Mouse (Mus musculus): ENCODE measurements at regions not wholly inside any gene's neighbourhood (a gene's known extent, or its start where the extent isn't known, plus 50 kb on each side); places are given as distances from the start of the nearest gene placed in this dataset.
A peak's percentile ranks its signal among the peaks of the same experiment; 100 is the strongest.

DNA sequence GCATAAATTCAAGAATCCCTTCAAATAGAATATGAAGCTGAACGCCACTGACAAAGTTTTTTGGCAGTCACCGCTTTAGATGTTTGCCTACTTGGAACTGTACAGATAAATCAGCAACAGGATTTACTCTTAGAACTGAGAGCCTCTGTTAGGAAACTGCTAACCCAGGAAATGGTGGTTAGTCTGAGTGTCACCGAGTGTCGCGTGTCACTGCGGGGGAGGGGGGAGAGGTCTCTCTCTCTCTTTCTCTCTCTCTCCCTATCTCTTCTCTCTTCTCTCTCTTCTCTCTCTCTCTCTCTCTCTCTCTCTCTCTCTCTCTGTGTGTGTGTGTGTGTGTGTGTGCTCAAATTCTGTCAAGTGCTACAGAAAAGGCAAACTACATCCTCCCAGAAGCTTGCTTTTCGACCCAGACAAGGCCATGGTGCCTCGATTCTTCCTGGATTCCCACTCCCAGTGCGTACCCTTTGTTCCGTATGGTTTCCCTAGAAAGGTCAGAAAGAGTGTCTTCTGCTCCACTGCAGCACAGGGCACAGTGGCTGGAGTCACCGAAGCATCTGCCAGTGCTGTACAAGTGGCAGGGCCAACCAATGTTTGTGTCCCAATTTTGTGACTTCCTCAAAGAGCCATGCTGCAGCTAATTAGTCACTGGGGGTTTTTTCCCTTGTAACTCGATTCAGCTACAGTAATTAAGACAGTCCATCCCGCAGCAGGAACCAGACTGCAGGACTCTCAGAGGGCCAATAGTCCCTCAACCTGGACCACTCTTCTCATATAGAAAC, 87.0 kb downstream of the Cog6 start:
- DNase-seq (ENCODE audit: low spot score in 2 of 2) = no peak

DNA sequence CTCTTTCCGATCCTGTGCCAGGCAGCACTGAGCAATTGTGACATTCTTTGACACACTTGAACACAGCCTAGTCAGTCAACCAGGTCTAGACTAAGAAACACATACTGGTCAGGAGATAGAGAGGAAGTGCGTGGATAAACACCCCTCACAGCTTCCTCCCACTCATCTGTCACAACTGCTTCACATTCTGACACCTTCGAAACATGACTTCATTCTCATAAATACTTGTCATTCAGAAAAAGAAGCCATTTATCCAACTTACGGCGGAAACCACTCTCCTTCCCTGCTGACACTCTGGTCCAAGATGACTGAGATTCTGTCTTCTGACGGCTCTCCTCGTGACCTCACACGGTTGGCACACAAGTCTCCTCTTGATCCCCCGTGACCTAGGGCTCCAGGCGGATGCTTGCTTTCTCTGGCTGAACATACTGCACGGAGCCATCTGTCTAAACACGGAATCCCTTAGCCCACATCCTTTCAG, 89.6 kb downstream of the Cog6 start:
- DNase-seq (ENCODE audit: low spot score in 2 of 2) = no peak

DNA sequence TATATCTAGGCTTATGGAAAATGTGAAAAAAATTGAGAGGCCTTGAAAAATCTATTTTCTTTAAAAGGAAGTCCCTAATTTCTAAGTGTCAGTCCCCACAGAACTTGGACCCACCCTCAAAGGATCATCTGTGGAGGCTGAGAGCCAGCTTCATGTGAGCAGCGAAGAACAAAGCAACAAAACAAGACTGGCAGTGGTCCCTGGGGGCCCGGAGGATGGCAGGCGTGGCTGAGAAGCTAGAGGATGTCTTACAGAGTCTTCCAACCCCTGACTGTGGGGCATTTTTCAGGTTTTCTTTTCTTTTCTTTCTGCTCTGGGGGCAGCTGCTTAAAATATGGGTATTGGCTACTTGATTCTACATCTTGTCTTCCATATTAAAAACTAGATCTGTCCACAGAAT, 90.5 kb downstream of the Cog6 start:
- DNase-seq (ENCODE audit: low spot score in 2 of 2) = no peak

DNA sequence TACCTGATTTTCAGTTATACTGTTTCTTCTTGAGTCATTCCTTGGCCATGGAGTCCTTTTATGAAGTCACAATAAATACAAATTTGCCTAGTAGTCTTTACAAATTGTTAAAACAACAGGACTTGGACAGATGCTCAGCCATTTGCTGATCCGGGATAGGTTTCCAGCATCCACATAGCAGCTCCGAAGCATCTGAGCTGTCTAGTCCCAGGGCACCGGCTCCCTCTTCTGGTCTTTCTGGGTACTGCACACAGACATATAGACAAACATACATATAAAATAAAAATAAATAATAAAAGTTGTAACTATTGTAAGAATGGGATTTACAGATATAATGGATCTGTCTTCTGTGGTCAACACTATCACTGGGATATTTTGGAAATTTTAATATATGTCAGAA, 91.8 kb downstream of the Cog6 start:
- DNase-seq (ENCODE audit: low spot score in 2 of 2) = peak; percentile 27 to 42

DNA sequence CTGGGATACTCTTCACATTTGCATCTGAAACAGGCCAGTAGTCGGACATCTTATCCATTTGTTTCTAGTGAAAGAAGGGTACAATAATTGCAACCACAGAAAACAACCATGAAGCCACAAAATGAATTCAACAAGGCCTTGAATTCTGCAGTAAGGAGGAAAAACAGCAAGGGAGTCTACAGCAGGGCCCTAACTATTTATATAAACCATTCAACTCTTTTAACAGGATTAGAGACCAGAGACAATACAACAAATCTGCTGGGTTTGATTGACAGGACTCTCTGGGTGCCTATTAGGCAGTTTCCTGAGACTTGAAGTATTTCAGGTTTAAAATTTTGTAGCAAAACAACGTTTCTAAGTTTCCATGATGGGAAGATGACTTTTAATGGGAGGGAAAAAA, 92.4 kb downstream of the Cog6 start:
- no peak for DNase-seq (ENCODE audit: low spot score in 2 of 2)

DNA sequence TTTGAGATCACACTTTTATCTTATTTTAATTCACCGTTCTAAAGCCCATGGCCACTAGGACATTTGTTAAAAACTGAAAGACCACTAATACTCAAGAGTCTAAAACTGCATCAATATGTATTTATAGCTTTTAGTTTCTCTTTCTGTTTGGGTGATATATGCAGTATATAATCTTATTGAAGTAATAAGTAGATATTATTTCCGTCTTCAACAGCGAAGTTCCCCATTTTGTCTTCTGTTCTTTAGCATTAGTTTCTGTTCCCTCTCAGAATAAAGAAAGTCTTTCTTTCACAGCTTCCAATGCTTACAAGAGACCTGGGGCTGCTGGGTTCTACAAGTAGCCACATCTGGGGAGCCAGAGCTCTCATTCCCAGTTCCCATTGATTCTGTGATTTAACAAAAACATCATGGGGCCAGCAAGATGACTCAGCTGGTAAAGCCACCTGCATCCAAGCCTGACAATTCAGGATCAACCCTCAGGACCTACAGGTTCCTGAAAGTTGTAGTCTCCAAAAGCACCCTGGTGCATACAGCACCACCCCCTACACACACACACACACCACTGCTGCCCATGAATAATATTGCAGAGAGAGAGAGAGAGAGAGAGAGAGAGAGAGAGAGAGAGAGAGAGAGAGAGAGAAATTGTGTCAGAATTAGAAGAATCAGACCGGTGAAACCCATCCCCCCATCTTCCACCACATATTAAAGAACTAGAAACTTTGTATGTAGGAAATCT, 93.0 kb downstream of the Cog6 start:
- DNase-seq (ENCODE audit: low spot score in 2 of 2) = no peak

DNA sequence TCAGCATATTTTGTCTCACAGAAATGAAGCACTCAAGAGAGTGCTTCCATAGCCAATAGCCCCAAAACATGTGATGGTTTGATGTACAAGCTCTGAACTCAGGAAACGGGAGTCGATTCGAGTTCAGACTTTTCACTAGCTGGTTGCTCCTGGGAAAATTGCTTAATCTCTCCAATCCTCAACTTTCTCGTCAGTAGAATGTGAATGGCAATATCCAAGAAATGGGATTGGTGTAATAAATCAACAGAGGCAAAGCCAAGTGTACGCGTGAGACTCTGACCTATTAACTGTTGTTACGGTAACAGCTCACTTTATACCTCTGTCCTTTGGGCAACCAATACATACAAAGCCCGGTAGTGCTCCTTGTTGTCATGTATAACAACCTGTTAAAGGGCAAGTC, 94.6 kb downstream of the Cog6 start:
- no peak for DNase-seq (ENCODE audit: low spot score in 2 of 2)

DNA sequence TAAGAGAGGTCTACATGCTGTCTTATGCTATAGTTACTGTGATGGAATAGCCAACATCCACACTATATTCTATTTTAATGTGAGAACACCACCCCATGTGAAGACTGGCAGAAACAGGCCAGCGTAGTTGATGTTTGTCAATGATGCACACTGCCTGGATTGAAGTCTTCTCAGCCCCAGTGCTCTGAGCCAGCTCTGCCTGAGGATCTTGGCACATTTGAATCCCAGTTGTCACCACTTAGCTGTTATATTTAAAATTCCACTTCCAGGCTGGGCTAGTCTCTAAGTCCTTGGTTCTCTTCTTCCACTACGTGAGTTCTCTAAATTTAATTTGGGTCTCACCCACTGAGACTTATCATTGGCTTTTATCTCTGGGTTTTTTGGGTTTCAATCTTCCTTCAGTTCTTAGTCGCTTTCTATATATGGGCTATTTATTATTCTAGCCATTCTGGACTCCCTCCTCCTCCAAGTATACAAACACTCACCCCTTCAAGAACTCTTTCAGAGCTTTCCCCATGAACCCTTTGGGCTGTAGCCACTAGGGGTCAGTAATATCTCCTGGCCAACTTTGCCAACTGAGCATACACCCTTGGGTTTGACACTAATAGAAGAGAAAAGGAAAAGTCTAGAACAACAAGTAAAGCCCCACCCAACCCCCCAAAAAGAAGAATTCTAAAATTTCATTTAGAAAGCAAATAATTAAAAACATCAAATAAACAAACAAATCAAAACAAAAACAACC, 110.0 kb downstream of the Cog6 start:
- no peak for DNase-seq (ENCODE audit: low spot score in 2 of 2)

DNA sequence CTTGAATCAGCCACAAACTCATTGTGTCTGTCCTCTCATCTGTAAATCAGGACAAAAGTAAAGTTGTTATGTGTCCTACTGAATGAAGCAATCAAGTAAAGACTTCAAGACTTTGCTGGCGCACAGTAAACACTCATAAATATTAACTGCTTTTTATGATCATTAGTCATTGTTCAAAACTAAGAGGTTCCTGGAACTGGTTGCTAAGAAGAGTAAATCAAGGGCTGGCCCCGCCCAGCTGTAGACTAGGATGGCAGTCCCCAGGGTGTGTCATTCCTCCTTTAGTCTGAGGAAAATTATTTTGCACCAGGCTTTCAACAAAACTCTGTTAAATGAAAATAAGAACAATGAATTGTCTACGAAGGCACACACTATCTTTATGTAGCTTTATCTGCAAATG, 113.0 kb downstream of the Cog6 start:
- no peak for DNase-seq (ENCODE audit: low spot score in 2 of 2)

DNA sequence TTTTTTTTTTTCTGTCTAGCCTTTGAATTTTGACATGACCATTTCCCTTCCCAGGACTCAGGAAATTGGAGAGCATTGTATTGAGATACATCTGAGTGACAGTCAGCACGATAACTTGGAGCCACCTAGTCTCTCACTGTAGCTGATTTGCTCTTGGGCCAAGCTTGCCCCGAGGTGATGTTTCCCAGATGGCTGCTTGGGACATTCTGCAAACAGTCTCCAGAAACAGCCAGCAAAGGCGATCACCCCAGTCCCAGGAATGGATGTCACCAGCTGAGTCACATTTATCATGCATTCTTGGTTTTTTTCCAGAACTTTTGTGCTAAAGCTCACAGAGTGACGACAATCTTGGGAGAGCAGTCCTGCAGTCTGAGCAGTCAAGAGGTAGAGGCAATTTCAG, 119.4 kb downstream of the Cog6 start:
- no peak for DNase-seq (ENCODE audit: low spot score in 2 of 2)

DNA sequence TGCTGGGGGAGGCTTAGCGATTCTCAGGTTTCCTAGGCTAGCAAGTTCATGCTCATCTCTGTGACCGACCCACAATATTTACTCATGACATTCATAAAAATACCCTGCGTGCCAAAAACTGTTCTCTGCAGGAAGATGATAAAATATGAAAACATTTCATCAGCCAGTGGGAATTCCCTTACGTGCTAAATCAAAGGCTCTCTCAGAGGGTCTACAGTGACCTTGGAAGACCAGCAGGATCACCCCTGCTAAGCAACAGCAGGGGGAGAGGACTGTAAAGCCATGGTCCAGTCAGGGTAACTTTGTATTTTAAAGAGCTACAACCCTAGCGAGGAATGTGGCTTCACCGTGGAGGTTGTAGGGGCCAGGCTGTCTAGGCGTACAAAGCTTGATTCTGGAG, 120.6 kb downstream of the Cog6 start:
- no peak for DNase-seq (ENCODE audit: low spot score in 2 of 2)

DNA sequence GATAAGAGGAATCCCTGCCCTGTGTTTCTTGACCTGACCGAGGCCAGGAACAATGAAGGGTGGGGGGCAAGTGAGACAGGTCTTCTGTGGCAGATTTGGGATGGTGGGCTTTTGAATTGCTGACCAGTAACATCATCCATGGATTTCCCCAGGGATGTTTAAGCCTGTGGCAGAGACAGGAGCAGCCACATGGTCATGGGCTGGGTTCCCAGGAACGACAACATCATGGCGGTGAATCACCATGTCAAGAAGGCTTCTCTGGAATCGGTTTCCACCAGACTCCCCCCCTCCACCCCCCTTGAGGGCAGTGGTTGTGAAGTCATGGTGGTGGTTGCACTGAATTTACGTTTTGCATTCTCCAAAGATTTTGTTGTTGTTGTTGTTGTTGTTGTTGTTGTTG, 121.3 kb downstream of the Cog6 start:
- DNase-seq (ENCODE audit: low spot score in 2 of 2) = no peak

DNA sequence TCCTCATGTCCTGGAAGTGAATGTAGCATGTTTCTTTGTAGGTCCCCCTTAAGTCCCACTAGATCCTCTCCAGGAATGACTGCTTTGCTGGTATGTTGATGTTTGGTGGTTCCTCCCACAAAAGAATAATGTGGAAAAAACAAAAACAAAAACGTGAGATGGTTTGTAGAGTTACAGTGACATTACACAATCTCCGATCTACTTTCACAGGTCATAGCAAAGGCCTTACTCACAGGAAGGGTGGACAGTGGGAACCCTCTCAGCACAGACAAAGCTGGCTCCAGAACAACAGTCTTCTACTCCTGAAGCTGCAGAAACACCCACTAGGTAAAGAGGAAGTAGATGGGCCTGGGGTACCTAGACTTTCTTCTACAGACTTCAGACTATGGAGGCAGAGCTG, 122.2 kb downstream of the Cog6 start:
- DNase-seq (ENCODE audit: low spot score in 2 of 2) = no peak

DNA sequence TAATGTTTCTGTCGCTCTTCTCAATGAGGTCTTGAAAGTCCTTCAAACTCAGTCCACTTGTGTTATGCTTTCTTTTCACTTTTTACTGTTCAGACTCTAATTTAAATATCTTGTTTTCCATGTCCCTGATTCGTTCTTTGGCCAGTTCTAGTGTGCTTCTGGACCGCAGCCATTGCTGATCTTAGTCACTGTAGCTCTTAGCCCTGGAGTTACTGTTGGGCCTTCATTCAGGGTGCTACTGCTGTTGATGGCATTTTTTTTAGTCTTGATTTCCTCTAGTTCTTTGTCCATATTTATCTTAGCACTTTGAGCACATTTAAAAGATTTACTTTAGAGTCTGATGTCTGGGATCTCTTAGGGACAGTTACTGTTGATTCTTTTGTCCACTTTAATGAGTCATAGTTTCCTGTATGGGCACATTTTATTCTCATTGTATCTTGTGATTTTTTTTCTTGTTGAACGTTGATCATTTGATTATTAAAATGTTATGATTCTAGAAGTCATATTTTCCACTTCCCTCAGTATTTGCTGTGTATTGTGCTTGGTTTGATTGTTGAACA, 127.8 kb downstream of the Cog6 start:
- no peak for DNase-seq (ENCODE audit: low spot score in 2 of 2)

DNA sequence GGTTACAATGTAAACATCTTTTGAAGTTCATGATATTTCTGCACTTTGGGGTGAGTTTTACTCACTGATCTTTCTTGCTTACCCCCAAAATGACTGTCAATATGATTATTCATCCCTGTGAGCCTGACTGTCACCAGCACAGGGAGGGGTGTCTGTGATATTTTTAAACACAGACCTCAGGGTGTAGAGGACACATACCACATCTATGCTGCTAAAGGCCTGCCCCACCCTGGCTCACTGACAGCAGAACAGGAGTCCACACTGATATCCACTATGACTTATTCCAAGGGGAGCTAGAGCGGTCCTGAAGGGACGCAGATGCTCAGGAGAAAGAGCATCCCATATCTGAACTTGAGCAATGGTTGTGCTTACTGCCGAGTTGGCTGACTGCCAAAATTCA, 135.1 kb downstream of the Cog6 start:
- no peak for DNase-seq (ENCODE audit: low spot score in 2 of 2)

DNA sequence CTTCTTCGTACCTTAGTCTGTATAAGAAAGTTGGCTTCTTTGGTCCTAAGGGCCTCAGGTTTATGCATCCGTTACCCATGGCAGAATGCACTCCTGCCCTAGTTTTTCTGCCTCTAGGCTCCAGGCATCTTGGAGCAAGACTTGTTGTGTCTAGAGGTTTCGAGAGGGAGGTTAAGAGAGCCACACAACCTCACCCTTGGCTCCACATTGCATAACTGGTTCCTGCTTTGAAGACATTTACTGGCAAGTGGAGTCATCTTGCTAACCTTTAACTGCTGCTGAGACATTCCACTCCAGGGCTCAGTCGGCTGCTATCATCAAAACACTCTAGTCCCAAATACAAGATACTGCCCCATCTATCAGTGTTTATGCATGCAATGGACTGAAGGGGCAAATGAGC, 135.9 kb downstream of the Cog6 start:
- no peak for DNase-seq (ENCODE audit: low spot score in 2 of 2)

DNA sequence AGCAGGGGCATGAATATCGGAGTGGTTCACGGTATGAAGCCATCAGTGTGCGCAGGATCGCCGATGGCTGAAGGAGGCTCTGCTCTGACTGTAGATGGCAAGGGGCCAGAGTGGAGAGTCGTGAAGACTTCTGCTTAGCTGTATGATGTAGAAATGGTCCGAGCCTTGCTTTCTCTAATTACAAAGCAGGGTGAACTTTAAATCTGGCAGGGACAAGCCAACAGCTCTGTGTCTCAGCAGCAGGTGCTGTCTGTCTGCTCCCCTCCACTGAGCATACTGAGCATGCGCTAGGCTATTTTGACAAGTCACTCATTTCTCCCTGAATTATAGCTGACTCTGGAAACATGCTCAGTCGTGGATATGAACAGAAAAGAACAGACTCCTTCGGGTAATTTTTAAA, 137.3 kb downstream of the Cog6 start:
- DNase-seq (ENCODE audit: low spot score in 2 of 2) = no peak

DNA sequence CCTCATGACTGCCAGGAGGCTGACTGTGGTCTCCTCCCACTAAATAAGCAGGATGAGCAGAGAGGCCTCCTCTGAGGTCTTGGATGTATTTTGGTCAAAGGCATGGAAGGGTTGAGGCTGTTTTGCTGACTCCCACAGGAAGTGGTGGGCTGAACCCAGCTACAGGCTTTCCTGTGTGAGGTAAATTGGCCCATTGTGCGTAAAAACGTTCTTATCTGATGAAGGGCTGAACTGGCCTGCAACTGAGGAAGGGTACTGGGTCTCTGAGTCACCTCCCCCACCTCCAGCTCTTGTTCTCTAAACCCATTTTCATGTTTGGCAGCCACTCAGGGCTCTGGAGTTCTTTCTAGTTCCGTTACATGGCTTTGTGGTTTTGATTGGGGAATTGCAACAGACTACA, 138.7 kb downstream of the Cog6 start:
- no peak for DNase-seq (ENCODE audit: low spot score in 2 of 2)

DNA sequence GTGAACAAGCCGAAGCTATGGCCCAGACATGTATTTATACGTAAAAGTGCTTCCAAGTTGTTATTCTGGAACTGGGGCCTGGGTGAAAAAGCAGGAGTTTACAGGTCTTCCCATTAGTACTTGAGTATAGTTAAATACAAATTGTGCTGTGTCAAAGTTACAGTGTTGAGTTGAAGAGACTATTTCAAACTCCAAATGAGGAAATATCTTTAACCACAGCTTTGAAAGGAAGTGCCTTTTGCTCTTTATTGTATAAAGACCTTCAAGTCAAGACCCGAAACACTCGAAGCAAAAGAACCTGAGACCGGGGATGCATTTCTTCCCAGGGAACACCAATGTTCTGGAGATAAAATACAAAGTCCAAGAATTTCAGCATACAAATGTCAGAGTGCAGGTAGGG, 144.8 kb downstream of the Cog6 start:
- DNase-seq (ENCODE audit: low spot score in 2 of 2) = no peak

DNA sequence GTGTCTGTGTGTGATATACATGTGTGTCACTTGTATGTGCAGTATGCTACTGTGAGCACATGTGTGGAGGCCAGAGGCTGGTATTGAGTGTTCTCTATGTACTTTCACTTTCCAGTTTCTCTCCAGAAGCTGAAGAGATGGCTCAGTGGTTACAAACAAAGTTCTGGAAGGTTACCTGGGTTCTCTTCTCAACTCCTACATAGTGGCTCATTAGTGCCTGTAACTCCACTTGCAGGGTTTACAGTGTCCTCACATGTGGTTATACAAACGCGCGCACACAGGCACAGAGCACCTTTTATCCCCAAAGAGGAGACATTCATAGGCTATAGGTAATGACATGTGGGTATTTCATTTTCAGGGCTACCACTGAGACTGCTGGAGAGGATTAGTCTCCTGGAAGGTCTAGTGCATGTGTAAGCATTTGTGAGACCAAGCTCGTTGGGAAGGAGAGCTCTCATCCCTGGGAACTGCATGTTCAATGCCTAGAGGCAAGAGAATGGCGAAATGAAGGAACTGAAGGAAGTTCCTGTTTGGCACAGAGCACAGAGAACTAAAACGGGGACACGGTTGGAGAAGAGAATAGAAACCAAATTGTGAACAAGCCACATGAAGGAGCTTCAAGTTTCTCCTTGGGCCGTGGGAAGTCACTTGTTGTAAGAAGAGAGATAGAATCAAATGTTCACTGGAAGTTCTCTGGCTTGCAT, 153.7 kb downstream of the Cog6 start:
- DNase-seq (ENCODE audit: low spot score in 2 of 2) = no peak

DNA sequence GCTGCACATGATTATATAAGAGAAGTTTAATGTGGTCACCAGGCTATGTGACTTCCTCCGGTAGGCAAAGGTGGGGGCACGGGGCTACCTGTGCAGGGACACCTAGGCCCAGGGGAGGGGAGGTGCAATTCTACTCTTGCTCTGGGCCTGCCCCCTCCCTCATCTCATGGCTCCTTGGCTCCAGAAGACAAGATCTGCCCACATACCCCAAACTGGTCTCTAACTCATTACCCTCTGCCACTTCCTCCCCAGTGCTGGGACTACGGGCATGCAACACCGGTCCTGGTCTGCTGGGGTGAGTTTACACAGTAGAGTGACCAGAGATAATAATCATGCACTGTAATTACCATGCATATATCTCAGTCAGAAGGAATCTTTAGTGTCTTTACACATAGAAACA, 155.0 kb downstream of the Cog6 start:
- no peak for DNase-seq (ENCODE audit: low spot score in 2 of 2)
